Mouse (Mus musculus): ENCODE results near the gene Ntng1.

DNA sequence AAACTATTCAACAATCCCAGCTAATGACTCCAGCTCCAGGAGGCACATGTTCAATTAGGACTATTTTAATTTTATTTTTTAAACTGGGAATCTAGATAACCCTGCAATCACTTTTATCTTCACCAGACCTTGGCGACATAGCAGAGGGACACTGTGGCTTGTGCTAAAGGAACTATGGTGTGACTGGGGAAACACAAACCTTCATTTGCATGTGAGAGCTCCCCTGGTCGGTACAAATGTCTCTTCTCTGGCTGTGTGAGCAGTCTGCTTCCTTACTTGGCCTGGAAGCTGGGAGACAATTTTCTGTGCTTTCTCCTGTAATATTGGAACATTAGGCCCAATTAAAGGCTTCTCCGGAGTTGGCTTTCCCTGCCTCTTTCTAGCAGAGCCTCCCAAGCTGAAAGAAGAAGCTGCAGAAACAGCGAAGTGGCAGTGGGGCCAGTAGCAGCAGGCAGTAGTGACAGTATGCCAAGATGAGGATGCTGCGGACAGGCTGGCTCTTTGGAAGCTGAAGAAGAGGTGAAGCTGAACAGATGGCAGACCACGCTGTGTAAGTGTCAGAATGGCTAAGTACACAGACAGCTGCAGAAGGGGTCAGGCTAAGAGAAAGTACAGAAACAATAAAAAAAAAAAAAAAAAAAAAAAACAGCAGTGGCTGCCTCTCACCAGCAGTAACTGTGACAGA lies 148.7 kb downstream of the Ntng1 start:
- TF ChIP-seq CTCF (IDR thresholded peaks at IDR 0.05) (no peak), POLR2A (IDR thresholded peaks at IDR 0.05; ENCODE audit: insufficient read depth, low read depth, low read length) (no peak)

All from heart, adult 2 months (tissue).